Mouse (Mus musculus): Measurements from ENCODE around the gene Ccpg1os. TPM values are rescaled to one million over a fixed set of nuclear protein-coding genes. Genes with fewer than 3 reads are reported as not detected.

Ccpg1os gene
- polyA plus RNA-seq, 1 experiment from 2014 or later = 4.8 TPM

GRCm38 (mm10) chr9:72996167-72996566 lies 11.0 kb upstream of the Ccpg1os start:
- no peak for ATAC-seq
- no peaks in the 10 kb centered on the region for H3K27me3 ChIP-seq (ENCODE audit: insufficient read depth, low read length)

GRCm38 (mm10) chr9:72992576-72992975 lies 7.4 kb upstream of the Ccpg1os start:
- WGBS (ENCODE audit: insufficient replicate concordance) = 75% methylated on average over 5 of the region's 5 CpGs
- Histone ChIP-seq H3K9me3 (ENCODE audit: low read length) (no peaks in the 10 kb centered on the region), H3K27me3 (ENCODE audit: insufficient read depth, low read length) (no peaks in the 10 kb centered on the region), H3K27ac (ENCODE audit: low read depth) (no peak overlapping the region), H3K9ac (replicated peaks) (no peak overlapping the region), H3K4me2 (ENCODE audit: low read depth, low read length) (no peak overlapping the region), H3K4me3 (ENCODE audit: low read depth, low read length) (no peak overlapping the region), H3K4me1 (ENCODE audit: insufficient read depth) (peaks cover 5% of the 10 kb centered on the region), H3K36me3 (replicated peaks; ENCODE audit: insufficient read depth, low read length) (no peaks in the 10 kb centered on the region)
- ATAC-seq (no peak), DNase-seq (no peak)
- no peak for TF ChIP-seq CTCF (IDR thresholded peaks at IDR 0.05; ENCODE audit: low read depth)
- TF ChIP-seq EP300 (IDR thresholded peaks at IDR 0.05; ENCODE audit: low read depth) = no peak

More at GRCm38 (mm10) chr9:72996167-72996566, 11.0 kb upstream of the Ccpg1os start:
- H3K9me3 ChIP-seq (ENCODE audit: low read length) = no peaks in the 10 kb centered on the region
- no peaks in the 10 kb centered on the region for H3K4me1 ChIP-seq (ENCODE audit: insufficient read depth)
- no peak for DNase-seq
- H3K27ac ChIP-seq (ENCODE audit: low read depth) = no peak overlapping the region
- H3K4me2 ChIP-seq (ENCODE audit: low read depth, low read length) = no peak overlapping the region
- TF ChIP-seq CTCF (IDR thresholded peaks at IDR 0.05; ENCODE audit: low read depth) (no peak), EP300 (IDR thresholded peaks at IDR 0.05; ENCODE audit: low read depth) (no peak)
- H3K9ac ChIP-seq (replicated peaks) = no peak overlapping the region
- H3K4me3 ChIP-seq (ENCODE audit: low read depth, low read length) = no peak overlapping the region
- no peaks in the 10 kb centered on the region for H3K36me3 ChIP-seq (replicated peaks; ENCODE audit: insufficient read depth, low read length)

GRCm38 (mm10) chr9:72991420-72991819 lies 6.2 kb upstream of the Ccpg1os start:
- ATAC-seq (no peak), DNase-seq (no peak)
- Histone ChIP-seq H3K27me3 (ENCODE audit: insufficient read depth, low read length) (no peaks in the 10 kb centered on the region), H3K9me3 (ENCODE audit: low read length) (no peaks in the 10 kb centered on the region), H3K4me3 (ENCODE audit: low read depth, low read length) (no peak overlapping the region), H3K27ac (ENCODE audit: low read depth) (0 out of 2 replicates have a peak overlapping the region, but pooled peaks have one; percentile 18), H3K9ac (replicated peaks) (no peak overlapping the region), H3K36me3 (replicated peaks; ENCODE audit: insufficient read depth, low read length) (no peaks in the 10 kb centered on the region), H3K4me2 (ENCODE audit: low read depth, low read length) (peak overlapping the region; percentile 15; the same call in 1 of the 2 replicates), H3K4me1 (ENCODE audit: insufficient read depth) (peaks cover 9% of the 10 kb centered on the region)
- TF ChIP-seq CTCF (IDR thresholded peaks at IDR 0.05; ENCODE audit: low read depth) (no peak), EP300 (IDR thresholded peaks at IDR 0.05; ENCODE audit: low read depth) (0 out of 2 replicates have a peak, but pooled peaks have one; percentile 6)
- 89% methylated on average over 2 of the region's 2 CpGs for WGBS (ENCODE audit: insufficient replicate concordance)

GRCm38 (mm10) chr9:72988706-72989105 lies 3.5 kb upstream of the Ccpg1os start:
- DNase-seq (no peak), ATAC-seq (no peak)
- WGBS (ENCODE audit: insufficient replicate concordance) = 77% methylated on average over 5 of the region's 5 CpGs

GRCm38 (mm10) chr9:72987703-72988102 lies 2.5 kb upstream of the Ccpg1os start:
- DNase-seq (no peak), ATAC-seq (no peak)
- Histone ChIP-seq H3K9me3 (ENCODE audit: low read length) (no peaks in the 10 kb centered on the region), H3K36me3 (replicated peaks; ENCODE audit: insufficient read depth, low read length) (no peaks in the 10 kb centered on the region), H3K27ac (ENCODE audit: low read depth) (no peak overlapping the region), H3K4me3 (ENCODE audit: low read depth, low read length) (no peak overlapping the region), H3K4me2 (ENCODE audit: low read depth, low read length) (no peak overlapping the region), H3K27me3 (ENCODE audit: insufficient read depth, low read length) (no peaks in the 10 kb centered on the region), H3K4me1 (ENCODE audit: insufficient read depth) (peaks cover 20% of the 10 kb centered on the region), H3K9ac (replicated peaks) (no peak overlapping the region)
- TF ChIP-seq EP300 (IDR thresholded peaks at IDR 0.05; ENCODE audit: low read depth) = no peak
- 47% methylated on average over 3 of the region's 3 CpGs for WGBS (ENCODE audit: insufficient replicate concordance)

More at GRCm38 (mm10) chr9:72988706-72989105, 3.5 kb upstream of the Ccpg1os start:
- H3K36me3 ChIP-seq (replicated peaks; ENCODE audit: insufficient read depth, low read length) = no peaks in the 10 kb centered on the region
- no peaks in the 10 kb centered on the region for H3K9me3 ChIP-seq (ENCODE audit: low read length)
- H3K4me1 ChIP-seq (ENCODE audit: insufficient read depth) = peaks cover 20% of the 10 kb centered on the region
- H3K27me3 ChIP-seq (ENCODE audit: insufficient read depth, low read length) = no peaks in the 10 kb centered on the region
- H3K4me2 ChIP-seq (ENCODE audit: low read depth, low read length) = no peak overlapping the region
- no peak overlapping the region for H3K27ac ChIP-seq (ENCODE audit: low read depth)
- H3K9ac ChIP-seq (replicated peaks) = no peak overlapping the region
- no peak overlapping the region for H3K4me3 ChIP-seq (ENCODE audit: low read depth, low read length)
- TF ChIP-seq CTCF (IDR thresholded peaks at IDR 0.05; ENCODE audit: low read depth) (no peak), EP300 (IDR thresholded peaks at IDR 0.05; ENCODE audit: low read depth) (no peak)

GRCm38 (mm10) chr9:72983066-72983465 lies 2.1 kb downstream of the Ccpg1os start:
- H3K27ac ChIP-seq (ENCODE audit: low read depth) = no peak overlapping the region
- peaks cover 16% of the 10 kb centered on the region for H3K4me1 ChIP-seq (ENCODE audit: insufficient read depth)
- H3K4me3 ChIP-seq (ENCODE audit: low read depth, low read length) = no peak overlapping the region
- H3K9me3 ChIP-seq (ENCODE audit: low read length) = no peaks in the 10 kb centered on the region
- DNase-seq (no peak), ATAC-seq (no peak)
- no peak overlapping the region for H3K9ac ChIP-seq (replicated peaks)
- no peaks in the 10 kb centered on the region for H3K36me3 ChIP-seq (replicated peaks; ENCODE audit: insufficient read depth, low read length)
- no peaks in the 10 kb centered on the region for H3K27me3 ChIP-seq (ENCODE audit: insufficient read depth, low read length)
- no peak overlapping the region for H3K4me2 ChIP-seq (ENCODE audit: low read depth, low read length)
- TF ChIP-seq CTCF (IDR thresholded peaks at IDR 0.05; ENCODE audit: low read depth) (peak; percentile 22; the same call in 1 of the 2 replicates), EP300 (IDR thresholded peaks at IDR 0.05; ENCODE audit: low read depth) (no peak)
- 69% methylated on average over 2 of the region's 2 CpGs for WGBS (ENCODE audit: insufficient replicate concordance)

- Histone ChIP-seq H3K36me3 (replicated peaks; ENCODE audit: insufficient read depth, low read length) (no peaks in the 10 kb centered on the region), H3K27me3 (ENCODE audit: insufficient read depth, low read length) (no peaks in the 10 kb centered on the region), H3K4me1 (ENCODE audit: insufficient read depth) (no peaks in the 10 kb centered on the region), H3K9ac (replicated peaks) (no peak overlapping the region), H3K4me2 (ENCODE audit: low read depth, low read length) (no peak overlapping the region), H3K4me3 (ENCODE audit: low read depth, low read length) (no peak overlapping the region), H3K9me3 (ENCODE audit: low read length) (no peaks in the 10 kb centered on the region), H3K27ac (ENCODE audit: low read depth) (no peak overlapping the region)
- WGBS (ENCODE audit: insufficient replicate concordance) = 77% methylated on average over 1 of the region's 1 CpGs
- TF ChIP-seq CTCF (IDR thresholded peaks at IDR 0.05; ENCODE audit: low read depth) (no peak), EP300 (IDR thresholded peaks at IDR 0.05; ENCODE audit: low read depth) (no peak)
- ATAC-seq (no peak), DNase-seq (no peak)
Observed at GRCm38 (mm10) chr9:72975242-72975641, 9.9 kb downstream of the Ccpg1os start.

All from liver, postnatal 0 days (tissue).